Mouse (Mus musculus): ENCODE data around the gene Rptor.
A peak's percentile ranks its signal among the peaks of the same experiment; 100 is the strongest.

Gene Rptor

DNA sequence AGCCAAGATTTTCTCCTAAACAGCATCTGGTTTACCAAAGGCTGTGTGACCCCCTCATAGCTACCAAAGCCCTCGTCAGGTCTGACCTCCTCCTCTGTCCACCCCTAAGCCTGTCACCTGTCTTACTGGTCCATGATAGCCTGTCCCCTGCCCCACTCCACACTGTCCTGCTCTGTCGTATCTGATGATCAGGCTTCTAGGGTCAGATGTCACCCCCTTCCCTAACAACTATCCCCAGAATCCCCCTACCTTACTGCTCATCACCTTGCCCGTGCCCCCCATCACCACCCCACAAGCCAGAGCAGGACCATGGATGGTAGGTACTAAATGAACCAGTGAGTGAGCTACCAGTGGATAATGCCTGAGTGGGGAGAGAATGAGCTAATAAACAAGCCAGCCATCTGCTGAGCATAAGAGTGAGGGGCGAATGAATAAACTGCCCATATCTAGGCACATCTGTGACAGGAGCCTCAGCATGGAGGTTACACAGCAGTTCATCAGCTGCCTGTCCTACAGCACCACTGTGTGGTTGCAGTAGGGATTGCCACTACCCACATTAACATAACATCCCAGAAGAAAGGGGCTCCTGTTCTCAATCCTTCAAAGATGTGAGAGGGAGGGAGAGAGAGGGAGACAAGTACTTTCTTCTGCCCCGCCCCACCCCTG is 302.0 kb downstream of the Rptor start:
- no peak for DNase-seq (ENCODE audit: inconsistent ontology term)

DNA sequence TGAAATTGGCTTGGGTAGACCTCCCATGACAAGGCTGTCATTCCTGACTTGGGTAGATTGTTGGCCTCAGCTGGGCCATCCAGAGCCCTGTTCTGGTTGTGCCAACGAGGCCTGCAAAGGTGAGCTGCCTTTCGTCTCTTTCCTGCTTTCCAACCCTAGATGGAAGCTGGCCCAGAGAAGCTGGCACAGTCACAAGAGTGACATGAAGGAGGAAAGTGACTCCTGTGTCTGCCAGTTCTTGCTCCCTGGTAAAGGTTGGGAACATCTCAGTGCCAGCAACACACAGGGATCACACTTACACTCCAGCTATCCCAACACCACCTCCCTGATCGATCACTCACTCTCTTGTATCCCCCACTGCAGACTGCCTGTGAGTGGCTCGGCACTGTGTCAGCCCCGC is 303.1 kb downstream of the Rptor start:
- no peak for DNase-seq (ENCODE audit: inconsistent ontology term)

DNA sequence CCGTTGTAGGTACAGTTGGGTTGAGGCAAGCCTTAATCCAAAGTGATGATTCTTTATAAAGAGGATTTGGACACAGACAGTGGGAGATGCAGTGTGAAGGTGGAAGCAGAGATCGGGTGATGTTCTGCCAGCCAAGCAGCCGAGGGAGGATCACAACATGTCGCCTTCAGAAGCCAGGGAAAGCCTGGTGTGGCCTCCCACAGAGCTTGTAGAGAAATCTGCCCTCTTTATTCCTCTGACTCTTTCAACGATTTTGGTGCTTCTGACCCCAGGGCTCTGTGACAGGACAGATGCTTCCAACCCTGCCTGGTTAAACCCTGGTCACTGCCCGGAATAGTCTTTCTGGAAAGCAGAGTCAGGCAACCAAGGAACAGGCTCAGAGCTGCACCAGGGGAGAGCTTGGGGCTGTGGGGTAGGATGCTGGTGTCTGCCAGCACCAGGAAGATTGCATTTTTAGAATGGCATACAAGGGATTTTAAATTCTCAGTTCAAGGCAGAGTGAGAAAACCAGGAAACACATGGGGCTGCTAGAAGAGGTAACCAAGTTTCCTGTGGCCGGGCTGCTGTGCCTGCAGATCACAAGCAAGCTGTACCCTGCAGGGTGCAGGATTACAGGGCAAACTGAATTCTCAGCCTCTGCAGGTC is 304.4 kb downstream of the Rptor start:
- DNase-seq (ENCODE audit: inconsistent ontology term), result no peak

DNA sequence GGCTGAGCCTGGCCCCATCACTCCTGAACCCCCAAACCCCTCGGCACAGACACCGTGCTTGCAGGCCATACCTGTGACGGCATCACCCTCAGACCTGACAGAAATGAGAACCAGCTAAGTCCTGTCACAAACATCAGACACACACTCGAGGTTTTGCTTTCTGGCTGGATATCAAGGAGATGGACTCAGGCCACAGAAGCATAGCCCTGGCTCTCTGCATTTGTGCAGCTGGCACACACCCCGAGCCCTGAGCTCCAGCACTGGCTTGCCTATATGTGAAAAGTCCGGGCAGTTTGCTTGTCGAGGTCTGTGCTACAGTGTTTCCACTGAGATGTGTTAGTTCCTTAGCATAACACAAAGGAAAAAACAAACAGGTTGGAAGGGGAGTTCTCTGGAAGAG is 305.0 kb downstream of the Rptor start:
- no peak for DNase-seq (ENCODE audit: inconsistent ontology term)

DNA sequence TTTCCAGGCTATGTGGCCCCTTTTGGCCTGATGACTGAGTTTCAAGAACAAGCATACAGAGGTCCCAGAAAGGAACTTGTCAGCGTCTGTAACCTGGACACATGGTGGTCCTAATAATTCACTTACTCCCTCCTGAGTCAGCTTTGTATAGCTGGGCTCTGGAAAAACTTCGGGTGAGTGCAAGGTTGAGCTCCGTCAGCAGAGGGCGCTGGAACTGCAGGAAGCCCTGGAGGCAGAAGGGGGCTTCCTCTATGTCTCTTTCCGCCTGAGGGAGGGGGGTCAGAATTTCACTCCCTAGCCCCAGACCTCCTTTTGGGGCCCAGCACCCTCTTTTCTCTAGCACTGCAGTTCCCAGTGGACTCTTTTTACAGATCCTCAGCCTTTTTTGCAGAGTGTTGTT is 306.7 kb downstream of the Rptor start:
- DNase-seq (ENCODE audit: inconsistent ontology term), result peak; percentile 43

DNA sequence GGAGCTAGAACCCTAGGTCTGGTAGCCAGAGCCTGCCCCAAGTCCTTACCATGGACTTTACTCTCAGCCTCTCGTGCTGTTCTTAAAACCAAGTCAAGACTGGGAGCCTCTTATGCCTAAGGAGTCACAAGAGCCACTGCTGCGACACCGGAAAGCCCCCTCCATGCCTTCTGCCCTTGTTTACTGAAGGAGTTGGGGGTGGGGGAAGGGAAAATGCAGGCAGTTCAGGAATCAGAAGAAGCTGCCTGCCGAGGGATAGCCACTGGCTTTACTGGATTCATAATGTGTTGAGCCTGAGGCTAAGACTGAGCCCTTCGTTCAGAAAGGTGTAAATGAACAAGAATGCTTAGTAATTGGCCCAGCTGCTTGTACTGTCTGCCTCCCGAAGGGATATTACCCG is 310.1 kb downstream of the Rptor start:
- no peak for DNase-seq (ENCODE audit: inconsistent ontology term)

DNA sequence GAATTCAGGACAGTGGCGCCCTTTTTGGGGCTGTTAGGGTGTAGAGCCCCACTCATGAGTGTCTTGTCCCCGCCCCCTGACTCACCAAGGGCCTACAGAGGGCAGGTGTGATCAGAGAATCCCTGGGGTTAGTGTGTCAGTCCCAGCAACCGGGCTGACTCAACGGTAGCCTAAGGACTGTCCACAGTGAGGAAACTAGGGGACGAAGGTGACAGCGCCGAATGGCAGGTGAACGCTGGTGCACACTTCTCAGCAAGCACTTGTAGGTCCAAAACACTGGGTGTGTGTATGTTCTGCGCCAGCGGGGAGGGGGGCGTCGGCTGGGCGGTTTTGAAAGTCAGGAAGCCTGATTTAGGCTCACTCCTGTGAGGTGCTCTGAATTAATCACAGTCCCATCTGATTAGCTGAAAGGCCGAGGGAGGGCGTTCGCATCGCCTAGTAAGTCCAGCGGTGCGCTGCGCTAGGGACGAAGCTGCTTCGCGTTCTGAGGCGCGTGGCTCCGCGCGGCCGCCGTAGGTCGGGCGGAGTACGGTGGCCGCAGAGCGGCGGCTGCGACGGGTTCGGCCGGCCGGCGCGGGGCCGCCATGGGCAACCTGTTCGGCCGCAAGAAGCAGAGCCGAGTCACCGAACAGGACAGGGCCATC is 310.7 kb downstream of the Rptor start, which contains the start of gene Chmp6:
Gene Chmp6, plus strand, starts transcription at position 151 of the 644 bp plus-strand sequence.
- peak; percentile 87 for DNase-seq (ENCODE audit: inconsistent ontology term)

DNA sequence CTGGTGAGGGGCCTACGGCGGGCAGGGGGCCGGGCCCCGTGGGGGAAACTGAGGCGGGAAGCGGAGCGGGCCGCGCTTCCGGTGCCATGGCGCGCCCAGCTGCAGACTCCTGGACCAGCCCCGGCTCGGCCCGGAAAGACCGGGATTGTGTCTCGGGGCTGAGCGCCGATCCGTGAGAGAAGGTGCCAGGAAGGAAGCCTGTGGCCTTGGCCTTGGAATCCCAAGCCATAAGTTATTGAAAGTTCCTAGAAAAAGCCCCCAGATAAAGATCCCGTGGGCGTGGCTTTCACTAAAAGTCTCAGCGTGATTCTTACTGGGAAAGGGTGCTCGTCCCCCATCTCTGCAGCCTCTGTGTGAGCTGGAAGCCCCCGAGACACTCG is 311.2 kb downstream of the Rptor start:
- DNase-seq (ENCODE audit: inconsistent ontology term), result no peak

DNA sequence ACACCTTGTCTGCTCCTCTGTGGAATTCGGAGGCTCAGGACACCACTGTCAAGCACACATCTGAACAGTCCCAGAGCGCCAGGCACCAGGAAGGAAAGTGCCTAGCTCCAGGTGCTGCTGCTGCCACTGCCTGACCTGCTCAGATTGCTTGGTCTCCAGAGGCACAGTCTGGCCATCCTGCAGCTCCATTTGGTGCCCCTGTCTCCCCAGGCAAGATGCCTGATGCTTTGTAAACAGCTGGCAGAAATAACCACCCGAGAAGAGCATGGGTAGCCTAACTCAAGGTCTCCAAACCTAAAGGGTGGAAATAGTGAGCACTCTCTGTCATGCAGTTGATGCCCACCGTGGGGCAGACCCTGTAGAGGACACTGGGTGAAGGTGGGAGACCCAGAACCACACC is 311.7 kb downstream of the Rptor start:
- DNase-seq (ENCODE audit: inconsistent ontology term), result no peak

DNA sequence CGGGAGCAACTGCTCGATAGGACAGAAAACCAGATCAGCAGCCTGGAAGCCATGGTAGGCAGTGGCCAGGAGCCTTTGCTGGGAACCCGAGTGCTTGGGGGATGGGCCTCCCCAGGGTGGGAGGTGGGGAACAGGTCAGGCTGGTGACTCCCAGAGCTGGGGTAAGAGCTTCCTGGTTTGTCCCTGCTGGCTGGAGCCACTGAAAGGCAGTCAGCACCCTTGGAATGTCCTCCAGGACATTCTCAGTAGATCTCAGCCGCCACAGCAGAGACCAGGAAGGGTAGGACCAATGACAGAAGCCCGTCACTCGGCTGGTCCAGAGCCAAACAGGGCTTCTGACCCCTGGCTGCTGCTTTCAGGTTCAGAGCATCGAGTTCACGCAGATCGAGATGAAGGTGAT is 313.0 kb downstream of the Rptor start:
- no peak for DNase-seq (ENCODE audit: inconsistent ontology term)

DNA sequence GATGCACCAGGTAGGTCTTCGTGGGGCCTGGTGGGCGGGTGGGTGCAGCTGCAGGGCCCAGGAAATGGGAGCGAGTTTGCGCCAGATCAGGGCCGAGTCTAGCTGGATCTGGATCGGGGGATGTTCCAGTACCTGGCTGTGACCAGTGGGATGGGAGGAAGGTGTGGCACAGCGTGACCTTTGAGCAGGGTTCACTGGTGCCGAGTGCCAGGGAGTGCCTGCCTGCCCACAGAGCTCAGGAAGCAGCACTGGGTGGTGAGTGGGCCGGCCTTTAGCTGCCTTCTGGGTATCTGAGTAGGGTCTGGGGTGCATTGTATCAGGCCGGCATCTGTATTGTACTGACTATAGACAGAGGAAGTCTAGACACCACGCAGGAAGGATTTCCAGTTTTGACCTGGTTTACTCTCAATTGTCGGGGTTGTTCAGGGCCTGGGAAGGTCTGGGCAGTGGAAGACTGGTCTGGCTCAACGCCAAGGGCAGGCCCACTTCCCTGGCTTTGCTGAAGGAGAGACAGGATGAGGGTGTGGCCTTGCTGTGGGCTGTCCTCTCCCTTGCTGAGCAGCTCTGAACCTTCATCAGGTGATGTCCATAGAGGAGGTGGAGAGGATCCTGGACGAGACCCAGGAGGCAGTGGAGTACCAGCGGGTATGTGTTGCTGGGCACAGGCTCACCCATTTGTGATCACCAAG is 313.5 kb downstream of the Rptor start:
- peak; percentile 68 for DNase-seq (ENCODE audit: inconsistent ontology term)

DNA sequence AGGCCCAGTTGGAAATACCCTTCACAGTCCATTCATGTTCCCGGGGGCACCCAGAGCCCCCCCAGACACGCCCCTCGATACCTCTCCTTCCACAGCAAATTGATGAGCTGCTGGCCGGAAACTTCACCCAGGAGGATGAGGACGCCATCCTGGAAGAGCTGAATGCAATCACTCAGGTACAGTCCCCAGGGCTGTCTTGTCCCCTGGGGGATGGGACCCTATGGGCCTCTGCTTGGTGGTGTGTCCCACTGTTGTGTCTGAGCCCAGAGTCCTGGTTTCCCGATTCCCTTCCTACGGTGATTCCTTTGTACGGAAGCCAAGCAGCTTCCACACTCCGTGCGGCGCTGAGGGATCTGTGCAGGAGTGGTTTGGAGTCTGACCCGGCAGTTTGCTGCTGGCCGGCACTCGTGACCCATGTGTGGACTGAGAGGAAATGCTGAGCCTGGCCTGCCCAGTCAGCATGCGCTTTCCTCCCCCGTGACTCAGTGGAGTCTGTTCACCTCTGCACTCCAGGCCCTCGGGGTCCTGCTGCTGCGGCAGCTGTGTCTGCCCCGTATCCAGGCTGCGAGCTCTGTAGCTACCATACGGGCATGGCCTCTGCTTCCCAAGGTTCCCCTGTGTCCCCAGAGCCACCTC is 314.2 kb downstream of the Rptor start:
- no peak for DNase-seq (ENCODE audit: inconsistent ontology term)

DNA sequence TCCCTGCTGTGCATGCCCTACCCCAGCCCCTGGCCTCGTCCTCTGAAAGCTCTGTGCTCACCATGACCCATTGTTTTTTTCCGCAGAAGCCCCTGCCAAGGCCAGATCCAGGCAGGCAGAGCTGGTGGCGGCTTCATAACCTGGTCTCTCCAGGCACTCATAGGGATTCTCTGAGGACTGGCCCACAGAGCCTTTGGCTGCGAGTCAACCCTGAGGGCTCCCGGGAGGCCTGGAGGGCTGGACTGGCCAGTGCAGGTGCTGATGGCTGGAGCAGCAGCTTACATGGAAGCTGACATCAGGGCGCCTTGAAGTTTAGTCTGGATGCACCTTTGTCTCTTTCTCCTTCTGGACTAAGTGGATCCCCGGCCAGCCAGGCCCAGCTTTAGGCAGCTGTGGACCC is 315.8 kb downstream of the Rptor start:
- DNase-seq (ENCODE audit: inconsistent ontology term), result no peak

DNA sequence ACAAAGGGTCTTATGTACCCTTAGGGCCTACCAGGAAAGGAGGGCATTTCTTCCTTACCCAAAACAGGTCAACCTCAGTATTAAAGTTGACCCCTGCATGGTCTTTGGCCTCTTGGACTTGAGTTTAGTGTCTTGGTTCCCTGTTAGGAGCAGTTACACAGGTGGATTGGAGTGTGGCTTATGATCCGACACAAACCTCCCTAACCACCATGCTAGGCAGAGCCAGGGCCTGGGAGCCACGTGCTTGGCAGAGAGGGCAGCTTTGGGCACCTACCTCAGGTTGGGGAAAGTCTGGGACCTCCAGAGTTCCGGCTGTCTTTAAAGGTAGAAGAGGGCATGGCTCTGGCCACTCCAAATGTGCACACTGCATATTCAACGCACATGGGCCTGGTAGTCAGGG is 316.7 kb downstream of the Rptor start:
- DNase-seq (ENCODE audit: inconsistent ontology term), result no peak

DNA sequence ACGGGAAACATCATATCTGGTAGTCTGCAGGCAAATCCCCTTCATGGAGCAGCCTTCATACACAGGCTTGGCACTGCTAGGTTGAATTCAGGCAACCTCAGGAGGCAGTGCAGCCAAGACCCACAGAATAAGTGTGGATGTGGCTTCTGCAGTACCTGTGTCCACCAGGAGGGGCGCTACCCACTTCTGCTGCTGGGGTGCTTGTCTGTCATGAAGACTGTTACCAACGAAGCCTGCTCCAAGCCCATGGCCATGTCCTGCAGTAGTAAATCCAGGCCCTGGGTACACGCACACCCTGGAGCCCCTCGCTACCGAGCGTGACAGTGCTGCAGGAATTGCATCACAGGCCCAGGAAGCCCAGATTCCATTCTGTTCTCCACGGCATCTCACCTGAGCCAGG is 317.2 kb downstream of the Rptor start:
- DNase-seq (ENCODE audit: inconsistent ontology term), result peak; percentile 42

DNA sequence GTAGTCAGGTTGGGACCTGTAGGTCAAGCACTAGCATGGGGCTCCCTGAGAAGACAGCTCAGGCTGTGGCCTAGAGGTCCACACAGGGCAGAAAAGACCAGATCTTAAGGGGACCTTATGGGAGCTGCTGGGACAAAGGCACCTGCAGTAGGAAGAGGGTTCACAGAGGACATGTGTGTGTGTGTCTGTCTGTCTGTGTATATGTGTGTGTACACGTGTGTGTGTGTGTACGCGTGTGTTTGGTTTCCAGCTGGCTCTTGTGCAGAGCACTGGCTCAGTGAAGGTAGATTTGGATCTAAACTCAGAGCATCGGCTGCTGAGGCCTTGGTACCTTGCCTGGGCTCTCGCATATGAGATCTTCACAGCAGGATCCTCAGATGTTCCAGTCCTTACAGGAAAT is 318.0 kb downstream of the Rptor start:
- no peak for DNase-seq (ENCODE audit: inconsistent ontology term)

DNA sequence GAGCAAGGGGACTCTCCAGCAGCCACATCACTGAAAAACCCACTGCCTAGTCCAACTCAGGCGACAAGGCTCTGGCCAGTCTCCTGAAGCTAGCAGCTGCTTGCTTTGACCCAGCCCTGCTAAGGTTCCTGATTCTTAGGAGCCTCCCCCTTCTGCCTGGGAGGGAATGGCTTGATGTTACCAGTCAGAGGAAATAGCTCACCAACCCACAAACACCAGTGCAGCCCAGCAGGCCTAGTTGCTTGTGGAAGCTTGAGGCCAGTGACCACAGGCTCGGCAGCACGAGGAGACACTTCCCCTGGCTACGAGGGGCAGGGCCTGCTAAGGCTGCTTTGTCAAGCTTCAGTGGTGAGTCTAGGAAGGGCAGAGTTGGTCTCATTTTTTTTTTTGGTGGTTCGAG is 322.5 kb downstream of the Rptor start:
- peak; percentile 42 for DNase-seq (ENCODE audit: inconsistent ontology term)

DNA sequence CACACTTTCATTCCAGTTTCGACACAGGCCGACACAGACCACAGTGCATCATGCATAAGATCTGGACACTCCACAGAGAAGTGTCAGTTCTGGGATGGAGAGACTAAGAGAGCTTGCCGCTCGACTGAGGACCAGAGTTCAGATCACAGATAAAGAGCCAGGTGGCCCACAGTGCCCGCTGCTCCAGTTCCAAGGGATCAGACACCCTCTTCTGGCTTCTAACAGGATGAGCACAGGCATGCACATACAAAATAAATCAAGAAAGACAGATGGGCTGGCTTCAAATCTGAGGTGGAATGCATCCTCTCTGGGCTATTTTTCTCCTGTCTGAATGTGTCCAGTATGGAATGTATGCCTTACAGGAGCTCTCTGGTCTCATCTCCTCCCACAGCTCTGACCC is 324.1 kb downstream of the Rptor start:
- peak; percentile 62 for DNase-seq (ENCODE audit: inconsistent ontology term)

DNA sequence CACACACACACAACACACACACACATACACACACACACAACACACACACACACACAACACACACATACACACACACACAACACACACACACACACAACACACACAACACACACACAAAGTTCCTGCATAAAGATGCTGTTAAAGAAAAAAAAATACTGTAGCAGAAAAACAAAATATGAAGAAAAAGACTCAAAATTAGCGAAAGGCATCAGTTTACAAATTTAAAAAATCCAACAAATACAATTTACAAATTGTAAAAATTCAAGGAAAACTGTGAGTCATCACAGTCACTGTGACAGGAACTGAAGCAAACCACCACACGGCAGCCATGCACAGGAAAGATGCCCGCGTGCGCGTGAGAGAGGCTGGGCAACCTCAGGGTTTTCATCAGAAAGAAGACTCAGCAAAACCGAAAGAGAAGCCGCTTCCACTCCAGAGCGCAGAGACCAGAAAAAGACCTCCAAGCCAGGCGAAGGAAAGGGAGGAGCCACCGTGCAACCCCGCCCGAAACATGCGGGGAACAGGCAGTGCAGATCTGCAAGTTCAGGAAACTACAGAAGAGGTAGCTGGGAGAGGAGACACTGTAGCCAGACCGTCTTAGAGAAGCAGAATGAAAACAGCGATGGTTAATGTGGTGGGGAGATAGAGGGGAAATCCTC is 325.4 kb downstream of the Rptor start:
- DNase-seq (ENCODE audit: inconsistent ontology term), result no peak

DNA sequence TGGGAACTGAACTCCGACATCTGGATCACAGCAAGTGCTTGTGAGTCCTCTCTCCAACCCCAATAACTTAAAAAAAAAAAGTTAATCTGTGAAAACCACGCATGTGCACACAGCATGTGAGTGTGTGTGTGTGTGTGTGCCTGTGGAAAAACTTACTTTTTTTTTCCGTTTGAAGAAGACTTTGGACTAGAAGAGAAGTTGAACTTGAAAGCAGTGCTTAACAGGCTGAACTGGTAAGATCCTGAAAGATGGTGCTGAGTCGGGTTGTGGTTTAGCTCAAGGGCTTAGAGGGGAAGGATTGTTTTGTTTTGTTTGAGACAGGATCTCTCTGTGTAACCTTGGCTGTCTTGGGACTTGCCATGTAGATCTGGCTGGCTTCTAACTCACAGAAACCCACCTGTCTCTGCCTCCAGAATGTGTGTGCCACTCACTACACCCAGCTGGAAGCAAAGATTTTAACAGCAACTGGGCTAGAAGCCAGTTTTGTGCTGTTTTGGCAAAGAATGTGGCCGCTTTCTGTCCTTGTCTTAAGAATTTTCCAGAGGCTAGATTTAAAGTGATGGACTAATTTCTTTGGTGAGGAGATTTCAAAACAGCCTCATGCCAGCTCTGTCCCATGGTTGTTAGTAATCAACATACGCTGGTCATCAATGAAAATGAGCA is 327.0 kb downstream of the Rptor start:
- DNase-seq (ENCODE audit: inconsistent ontology term), result no peak

DNA sequence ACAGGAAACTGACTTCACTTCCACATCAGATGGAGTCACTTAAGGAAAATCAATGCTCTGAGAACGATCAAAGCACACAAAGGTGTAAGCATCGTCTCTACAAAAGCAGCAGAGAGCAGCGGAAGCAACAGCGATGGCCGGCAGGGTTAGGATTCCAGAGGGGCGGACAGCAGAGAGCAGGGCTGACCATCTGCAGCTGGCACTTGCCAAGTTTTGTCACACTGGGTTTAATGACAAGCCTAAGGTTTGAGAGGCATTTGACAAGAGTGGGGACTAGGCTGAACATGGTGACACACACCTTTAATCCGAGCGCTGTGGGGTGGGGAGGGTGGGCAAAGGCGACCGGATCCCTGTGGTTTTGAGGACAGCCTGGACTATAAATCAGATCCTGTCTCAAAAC is 329.1 kb downstream of the Rptor start:
- DNase-seq (ENCODE audit: inconsistent ontology term), result no peak

Measured in Muller cell, postnatal 12 days (primary cell).